Mouse (Mus musculus) MEL (cell line): ENCODE measurements around the gene Nudt15.

ENCODE experiments used
- CHD1 ChIP-seq: IDR thresholded peaks from 2 replicates; pipeline ENCODE4 v1.6.1; 2012; ENCODE audit warnings: low read depth, mild to moderate bottlenecking, inconsistent platforms, low read length, improper control_type of control experiment
- CTCF ChIP-seq, 3 experiments: IDR thresholded peaks in 2 of 3; conservative IDR thresholded peaks in 1 of 3; 2 replicates each; pipeline ENCODE4 v1.5.1; 2011 to 2012; ENCODE audit warnings: low read length in 3 of 3, low read depth in 2 of 3, mild to moderate bottlenecking in 2 of 3, improper control_type of control experiment in 1 of 3, inconsistent platforms in 1 of 3, mixed read lengths in 1 of 3, moderate library complexity in 1 of 3; ENCODE audit not compliant: control insufficient read depth in 1 of 3, insufficient read depth in 1 of 3, poor library complexity in 1 of 3, severe bottlenecking in 1 of 3
- MAFK ChIP-seq: IDR thresholded peaks from 2 replicates; pipeline ENCODE4 v1.6.1; 2011; ENCODE audit warnings: low read depth, mild to moderate bottlenecking, low read length, improper control_type of control experiment, borderline replicate concordance
- POLR2A ChIP-seq, 2 experiments: IDR thresholded peaks; 2 replicates each; pipeline ENCODE4 v1.6.1; 2011 to 2012; ENCODE audit warnings: low read length in 2 of 2, mild to moderate bottlenecking in 2 of 2, control low read depth in 1 of 2, improper control_type of control experiment in 1 of 2, low read depth in 1 of 2, moderate library complexity in 1 of 2; ENCODE audit not compliant: control insufficient read depth in 1 of 2, insufficient read depth in 1 of 2, poor library complexity in 1 of 2
- POLR2AphosphoS2 ChIP-seq: IDR thresholded peaks from 2 replicates; pipeline ENCODE4 v1.6.1; 2011; ENCODE audit warnings: low read length, improper control_type of control experiment
- POLR2AphosphoS5 ChIP-seq: IDR thresholded peaks from 2 replicates; pipeline ENCODE4 v1.6.1; 2012; ENCODE audit warnings: low read depth, borderline replicate concordance, mild to moderate bottlenecking, inconsistent platforms, low read length, moderate library complexity, mixed read lengths
- RAD21 ChIP-seq: IDR thresholded peaks from 2 replicates; pipeline ENCODE4 v1.6.1; 2011; ENCODE audit warnings: mild to moderate bottlenecking, low read depth, low read length, improper control_type of control experiment
- SMC3 ChIP-seq: IDR thresholded peaks from 2 replicates; pipeline ENCODE4 v1.6.1; 2011; ENCODE audit warnings: low read depth, low read length, improper control_type of control experiment
- USF2 ChIP-seq, 2 experiments: IDR thresholded peaks; 2 replicates each; pipeline ENCODE4 v1.6.1; 2011 to 2012; ENCODE audit warnings: improper control_type of control experiment in 2 of 2, low read length in 2 of 2, borderline replicate concordance in 1 of 2, inconsistent platforms in 1 of 2, low read depth in 1 of 2, mild to moderate bottlenecking in 1 of 2; ENCODE audit not compliant: insufficient read depth in 1 of 2
- ZMIZ1 ChIP-seq: IDR thresholded peaks from 2 replicates; pipeline ENCODE4 v1.6.1; 2012; ENCODE audit warnings: low read depth, mild to moderate bottlenecking, inconsistent platforms, low read length, improper control_type of control experiment, moderate library complexity

GRCm38 (mm10) chr14:73495753-73496152 is 52.3 kb downstream of the Nudt15 start:
- TF ChIP-seq CTCF (IDR thresholded peaks at IDR 0.05 in 2 of 3, conservative IDR thresholded peaks at IDR 0.05 in 1 of 3; ENCODE audit: control insufficient read depth in 1 of 3, insufficient read depth in 1 of 3, low read depth in 2 of 3, low read length in 3 of 3, poor library complexity in 1 of 3, severe bottlenecking in 1 of 3) (no peak), SMC3 (no peak), POLR2AphosphoS5 (no peak), USF2 (IDR thresholded peaks at IDR 0.05; ENCODE audit: borderline replicate concordance in 1 of 2, insufficient read depth in 1 of 2, low read depth in 1 of 2, low read length in 2 of 2) (no peak), MAFK (no peak), RAD21 (no peak), ZMIZ1 (no peak), POLR2AphosphoS2 (no peak), POLR2A (IDR thresholded peaks at IDR 0.05; ENCODE audit: control insufficient read depth in 1 of 2, insufficient read depth in 1 of 2, low read depth in 1 of 2, low read length in 2 of 2, poor library complexity in 1 of 2) (no peak), CHD1 (no peak)
